Mouse (Mus musculus) macrophage (primary cell): ENCODE data around the gene H1f0. TPM values are rescaled to one million over a fixed set of nuclear protein-coding genes. Genes with fewer than 3 reads are reported as not detected.

Experiments
- H3K27ac ChIP-seq: fragments of 350-480 bp; formaldehyde crosslinking; 2 replicates; pipeline ENCODE4 v1.9.0; 2021
- H3K36me3 ChIP-seq: fragments of 350-480 bp; formaldehyde crosslinking; 2 replicates; pipeline ENCODE4 v1.9.0; 2021; ENCODE audit errors: inconsistent target
- H3K4me3 ChIP-seq: fragments of 350-480 bp; formaldehyde crosslinking; 2 replicates; pipeline ENCODE4 v1.9.0; 2021; ENCODE audit errors: inconsistent target
- H3K79me2 ChIP-seq: fragments of 350-480 bp; formaldehyde crosslinking; 2 replicates; pipeline ENCODE4 v1.9.0; 2021; ENCODE audit errors: inconsistent target
- WGBS: methylation state at CpG from one replicate; pipeline ENCODE4 v1.1.7; 2026; ENCODE audit warnings: inconsistent platforms; ENCODE audit not compliant: missing documents; 5-methylcytosine and 5-hydroxymethylcytosine counted together
- polyA plus RNA-seq: library from polyadenylated mRNA; stranded (reverse); fragments of 250-400 nt; gene quantifications from 3 replicates; pipeline ENCODE4 v1.2.4, GENCODE M21; 2018; ENCODE audit warnings: inconsistent platforms

Gene H1f0
- polyA plus RNA-seq, 1 experiment from 2014 or later, result 47.1 TPM

- Histone ChIP-seq H3K79me2 (no peaks in the 10 kb centered on the region), H3K36me3 (no peaks in the 10 kb centered on the region), H3K4me3 (no peak overlapping the region), H3K27ac (no peak overlapping the region)
- 14% methylated on average over 24 of the region's 24 CpGs for WGBS
Measured at GRCm38 (mm10) chr15:79040501-79041416, 12.5 kb downstream of the H1f0 start.

DNA sequence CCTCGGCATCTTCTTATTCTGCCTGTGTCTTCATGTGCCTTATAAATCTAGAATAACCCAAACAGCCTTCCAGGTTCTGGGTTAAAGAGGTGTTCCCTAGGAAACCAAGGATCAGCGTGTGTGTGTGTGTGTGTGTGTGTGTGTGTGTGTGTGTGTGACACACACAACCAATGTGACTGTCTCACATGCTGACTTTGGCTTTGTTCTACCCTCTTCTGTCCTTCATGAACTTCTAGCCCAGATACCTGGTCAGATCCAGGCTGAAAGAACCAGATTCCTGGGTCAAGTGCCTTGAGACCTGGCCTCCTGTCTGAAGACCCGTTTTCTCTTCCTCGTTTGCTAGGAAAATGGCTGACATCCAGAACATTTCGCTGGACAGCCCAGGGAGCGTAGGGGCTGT, 13.3 kb downstream of the H1f0 start, which contains the start of gene Galr3:
Galr3 (plus strand) TSS at position 301 of the 400 bp plus-strand sequence.
- H3K79me2 ChIP-seq, result no peaks in the 10 kb centered on the region
- no peak within 1 kb of the TSS for H3K4me3 ChIP-seq
- H3K27ac ChIP-seq, result no peak within 1 kb of the TSS
- H3K36me3 ChIP-seq, result no peaks in the 10 kb centered on the region
- 53% methylated on average over 5 of the region's 6 CpGs for WGBS

DNA sequence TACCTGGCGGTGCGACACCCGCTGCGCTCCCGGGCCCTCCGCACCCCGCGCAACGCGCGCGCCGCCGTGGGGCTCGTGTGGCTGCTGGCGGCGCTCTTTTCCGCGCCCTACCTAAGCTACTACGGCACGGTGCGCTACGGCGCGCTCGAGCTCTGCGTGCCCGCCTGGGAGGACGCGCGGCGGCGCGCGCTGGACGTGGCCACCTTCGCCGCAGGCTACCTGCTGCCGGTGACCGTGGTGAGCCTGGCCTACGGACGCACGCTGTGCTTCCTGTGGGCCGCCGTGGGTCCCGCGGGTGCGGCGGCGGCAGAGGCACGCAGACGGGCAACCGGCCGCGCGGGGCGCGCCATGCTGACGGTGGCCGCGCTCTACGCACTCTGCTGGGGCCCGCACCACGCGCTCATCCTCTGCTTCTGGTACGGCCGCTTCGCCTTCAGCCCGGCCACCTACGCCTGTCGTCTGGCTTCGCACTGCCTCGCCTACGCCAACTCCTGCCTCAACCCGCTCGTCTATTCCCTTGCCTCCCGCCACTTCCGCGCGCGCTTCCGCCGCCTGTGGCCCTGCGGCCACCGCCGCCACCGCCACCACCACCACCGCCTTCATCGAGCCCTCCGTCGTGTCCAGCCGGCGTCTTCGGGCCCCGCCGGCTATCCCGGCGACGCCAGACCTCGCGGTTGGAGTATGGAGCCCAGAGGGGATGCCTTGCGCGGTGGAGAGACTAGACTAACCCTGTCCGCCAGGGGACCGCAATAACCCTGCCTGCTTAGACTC, 14.7 kb downstream of the H1f0 start:
- no peaks in the 10 kb centered on the region for H3K36me3 ChIP-seq
- no peak overlapping the region for H3K4me3 ChIP-seq
- WGBS, result 5% methylated on average over 105 of the region's 105 CpGs
- no peak overlapping the region for H3K27ac ChIP-seq
- no peaks in the 10 kb centered on the region for H3K79me2 ChIP-seq

- Histone ChIP-seq H3K27ac (no peak overlapping the region), H3K36me3 (no peaks in the 10 kb centered on the region), H3K79me2 (no peaks in the 10 kb centered on the region), H3K4me3 (no peak overlapping the region)
- 82% methylated on average over 4 of the region's 4 CpGs for WGBS
Measured at GRCm38 (mm10) chr15:79044837-79045236, 16.6 kb downstream of the H1f0 start.

DNA sequence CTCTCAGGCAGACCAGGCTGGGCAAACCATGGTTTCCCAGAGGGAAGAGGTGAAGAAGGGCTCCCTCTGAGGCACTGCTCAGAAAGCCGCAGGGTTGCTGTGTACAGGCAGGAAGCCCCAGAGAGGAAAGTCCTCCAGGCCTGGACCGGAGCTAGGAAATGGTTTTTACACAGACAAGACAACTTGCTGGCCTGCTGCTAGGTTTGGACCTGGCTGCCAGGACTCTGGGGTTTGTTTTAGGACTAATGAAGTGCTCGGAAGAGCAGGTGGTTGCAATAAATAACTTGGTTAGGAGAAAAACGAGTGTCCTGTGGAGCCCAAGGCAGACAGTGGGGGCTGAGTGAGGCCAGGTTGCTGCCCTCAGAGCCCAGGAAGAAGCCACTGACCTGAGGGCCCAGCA, 19.9 kb downstream of the H1f0 start:
- Histone ChIP-seq H3K79me2 (no peaks in the 10 kb centered on the region), H3K27ac (no peak overlapping the region), H3K4me3 (no peak overlapping the region), H3K36me3 (peaks cover 2% of the 10 kb centered on the region; the same call in 1 of the 2 replicates)
- 88% methylated on average over 4 of the region's 4 CpGs for WGBS

- no peak overlapping the region for H3K4me3 ChIP-seq
- H3K79me2 ChIP-seq, result no peaks in the 10 kb centered on the region
- H3K36me3 ChIP-seq, result peaks cover 22% of the 10 kb centered on the region; the same call in 1 of the 2 replicates
- 91% methylated on average over 7 of the region's 9 CpGs for WGBS
- H3K27ac ChIP-seq, result no peak overlapping the region
Measured at GRCm38 (mm10) chr15:79050160-79050845, 22.1 kb downstream of the H1f0 start.

GRCm38 (mm10) chr15:79050964-79051363, 22.7 kb downstream of the H1f0 start:
- no peak overlapping the region for H3K4me3 ChIP-seq
- 83% methylated on average over 2 of the region's 2 CpGs for WGBS
- H3K27ac ChIP-seq, result no peak overlapping the region
- peaks cover 29% of the 10 kb centered on the region; the same call in 1 of the 2 replicates for H3K36me3 ChIP-seq
- H3K79me2 ChIP-seq, result no peaks in the 10 kb centered on the region

DNA sequence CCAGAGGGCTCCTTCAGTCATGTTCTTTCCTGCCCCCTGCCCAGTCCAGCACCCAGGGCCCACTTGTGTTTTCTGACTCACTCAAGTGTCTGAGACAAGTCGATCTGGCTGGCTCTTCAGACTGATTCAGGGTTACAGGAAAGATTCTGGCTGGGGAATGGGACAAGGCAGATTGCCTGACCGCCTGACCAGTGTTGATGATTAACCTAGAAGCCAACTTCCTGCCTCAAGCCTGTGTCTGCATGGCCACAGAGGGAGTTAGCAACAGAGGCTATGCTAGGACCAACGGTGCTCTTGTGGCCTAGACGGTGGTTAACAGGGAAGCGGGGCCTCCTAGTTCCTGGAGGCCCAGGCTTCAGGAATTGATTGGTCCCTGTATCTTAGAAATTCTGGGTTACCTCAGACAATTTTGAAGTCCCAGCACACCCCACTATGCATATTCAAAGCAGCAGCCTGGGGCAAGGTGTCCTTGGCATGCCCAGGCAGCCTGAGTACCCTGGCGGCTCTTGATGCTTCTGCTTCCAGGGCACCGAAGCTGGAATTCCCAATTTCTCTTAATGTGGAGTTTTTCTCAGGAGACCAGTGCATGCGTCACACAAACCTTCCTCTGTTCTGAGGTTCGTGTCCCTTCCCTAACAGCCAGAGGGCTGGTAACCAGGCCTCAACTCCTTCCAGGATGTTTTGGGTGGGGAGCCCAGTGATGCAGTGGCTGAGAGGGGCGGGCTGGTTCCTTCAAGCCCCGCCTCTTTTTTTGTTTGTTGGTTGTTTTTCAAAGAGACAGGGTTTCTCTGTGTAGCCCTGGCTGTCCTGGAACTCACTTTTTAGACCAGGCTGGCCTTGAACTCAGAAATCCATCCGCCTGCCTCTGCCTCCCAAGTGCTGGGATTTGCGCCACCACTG, 23.5 kb downstream of the H1f0 start:
- Histone ChIP-seq H3K27ac (no peak overlapping the region), H3K79me2 (no peaks in the 10 kb centered on the region), H3K36me3 (peaks cover 36% of the 10 kb centered on the region; the same call in 1 of the 2 replicates), H3K4me3 (no peak overlapping the region)
- WGBS, result 65% methylated on average over 13 of the region's 13 CpGs

DNA sequence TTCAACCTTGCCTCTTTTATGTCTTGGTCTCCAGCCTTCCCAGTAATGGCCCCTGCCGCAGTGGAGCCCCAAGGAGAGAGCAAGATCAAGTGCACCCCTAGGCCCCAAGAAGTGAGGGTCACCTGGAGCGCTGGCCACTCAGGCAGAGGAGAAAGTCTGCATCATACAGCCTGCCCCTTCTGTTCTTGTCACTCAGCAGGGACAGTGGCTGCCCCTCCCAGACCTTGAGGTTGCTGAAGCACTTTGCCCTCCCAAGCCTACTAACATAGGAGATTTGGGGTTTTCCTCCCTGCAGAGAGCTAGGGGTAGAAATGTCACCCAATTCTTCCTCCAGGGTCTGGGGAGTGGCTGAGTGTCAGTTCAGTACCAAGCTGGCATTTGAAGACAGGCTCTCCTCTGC, 24.1 kb downstream of the H1f0 start:
- Histone ChIP-seq H3K27ac (no peak overlapping the region), H3K79me2 (no peaks in the 10 kb centered on the region), H3K4me3 (no peak overlapping the region), H3K36me3 (peaks cover 39% of the 10 kb centered on the region)
- 91% methylated on average over 2 of the region's 2 CpGs for WGBS

GRCm38 (mm10) chr15:79056601-79057000, 28.4 kb downstream of the H1f0 start:
- Histone ChIP-seq H3K27ac (no peak overlapping the region), H3K4me3 (no peak overlapping the region), H3K36me3 (peaks cover 66% of the 10 kb centered on the region), H3K79me2 (peaks cover 6% of the 10 kb centered on the region)
- 98% methylated on average over 7 of the region's 7 CpGs for WGBS

GRCm38 (mm10) chr15:79057850-79058249, 29.6 kb downstream of the H1f0 start:
- Histone ChIP-seq H3K4me3 (no peak overlapping the region), H3K79me2 (peaks cover 13% of the 10 kb centered on the region), H3K36me3 (peaks cover 66% of the 10 kb centered on the region), H3K27ac (no peak overlapping the region)
- WGBS, result 96% methylated on average over 6 of the region's 6 CpGs

DNA sequence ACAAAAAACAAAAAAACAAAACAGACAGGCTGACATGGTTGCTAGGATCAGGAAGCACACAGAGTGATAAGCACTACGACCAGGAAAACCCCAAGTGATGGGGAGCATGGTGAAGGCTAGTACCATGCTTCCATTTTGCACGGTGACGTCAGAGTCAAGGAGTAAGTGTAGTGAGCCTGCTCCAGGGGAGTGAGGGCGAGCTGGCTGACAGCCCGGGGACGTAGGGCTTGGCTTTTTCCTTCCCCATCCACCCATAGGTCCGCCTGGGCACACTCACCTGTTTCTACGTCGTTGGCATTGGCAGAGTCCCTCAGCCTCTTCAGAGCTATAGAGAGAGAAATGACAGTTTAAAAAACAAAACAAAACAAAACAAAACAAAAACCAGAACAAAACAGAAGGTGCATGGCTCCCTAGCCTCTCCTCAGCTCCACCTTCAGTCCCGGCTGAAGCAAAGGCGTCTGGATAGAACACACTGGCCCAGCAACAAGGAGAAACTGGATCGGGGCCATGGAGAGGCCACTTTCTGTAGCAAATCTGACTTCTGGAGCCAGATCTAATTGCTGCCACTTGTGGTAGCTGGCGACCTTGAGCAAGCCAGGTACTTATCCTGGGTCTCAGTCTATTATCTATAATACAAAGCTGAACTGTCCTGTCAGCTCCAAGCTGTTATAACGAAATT, 32.8 kb downstream of the H1f0 start:
- Histone ChIP-seq H3K27ac (no peak overlapping the region), H3K4me3 (no peak overlapping the region), H3K79me2 (peaks cover 13% of the 10 kb centered on the region), H3K36me3 (peaks cover 36% of the 10 kb centered on the region)
- WGBS, result 95% methylated on average over 14 of the region's 14 CpGs
